Mouse (Mus musculus) thymus, postnatal 25 days (tissue): ENCODE results near the gene Jun.

Source experiments
- DNase-seq: peaks from one replicate; pipeline ENCODE4 v3.0.0; 2022

Jun gene

GRCm38 (mm10) chr4:95052025-95052899 is at the start of gene Jun:
Gene Jun, minus strand, starts transcription at chr4:95052222.
- DNase-seq = peak; percentile 99

GRCm38 (mm10) chr4:95101684-95102083 is 49.7 kb upstream of the Jun start:
- DNase-seq = no peak

DNA sequence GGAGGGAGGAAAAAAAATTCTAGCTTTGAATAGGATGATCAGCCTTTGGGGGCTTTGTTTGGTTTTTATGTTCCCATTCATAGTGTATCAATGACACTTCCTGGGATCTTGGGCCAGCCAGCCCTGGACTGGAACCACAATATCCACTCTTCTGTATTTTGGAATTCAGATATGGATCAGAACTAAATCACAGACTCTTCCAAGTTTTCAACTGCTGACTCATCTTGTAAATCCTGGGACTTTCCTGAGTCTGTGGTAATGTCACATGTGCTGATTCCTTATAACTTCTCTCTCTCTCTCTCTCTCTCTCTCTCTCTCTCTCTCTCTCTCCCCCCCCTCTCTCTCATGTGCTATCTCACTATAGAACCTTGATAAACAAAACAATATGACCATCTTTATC is 48.7 kb upstream of the Jun start:
- no peak for DNase-seq

GRCm38 (mm10) chr4:95099373-95099772 is 47.4 kb upstream of the Jun start:
- DNase-seq = no peak

GRCm38 (mm10) chr4:95098722-95099097 is 46.7 kb upstream of the Jun start:
- DNase-seq = no peak

DNA sequence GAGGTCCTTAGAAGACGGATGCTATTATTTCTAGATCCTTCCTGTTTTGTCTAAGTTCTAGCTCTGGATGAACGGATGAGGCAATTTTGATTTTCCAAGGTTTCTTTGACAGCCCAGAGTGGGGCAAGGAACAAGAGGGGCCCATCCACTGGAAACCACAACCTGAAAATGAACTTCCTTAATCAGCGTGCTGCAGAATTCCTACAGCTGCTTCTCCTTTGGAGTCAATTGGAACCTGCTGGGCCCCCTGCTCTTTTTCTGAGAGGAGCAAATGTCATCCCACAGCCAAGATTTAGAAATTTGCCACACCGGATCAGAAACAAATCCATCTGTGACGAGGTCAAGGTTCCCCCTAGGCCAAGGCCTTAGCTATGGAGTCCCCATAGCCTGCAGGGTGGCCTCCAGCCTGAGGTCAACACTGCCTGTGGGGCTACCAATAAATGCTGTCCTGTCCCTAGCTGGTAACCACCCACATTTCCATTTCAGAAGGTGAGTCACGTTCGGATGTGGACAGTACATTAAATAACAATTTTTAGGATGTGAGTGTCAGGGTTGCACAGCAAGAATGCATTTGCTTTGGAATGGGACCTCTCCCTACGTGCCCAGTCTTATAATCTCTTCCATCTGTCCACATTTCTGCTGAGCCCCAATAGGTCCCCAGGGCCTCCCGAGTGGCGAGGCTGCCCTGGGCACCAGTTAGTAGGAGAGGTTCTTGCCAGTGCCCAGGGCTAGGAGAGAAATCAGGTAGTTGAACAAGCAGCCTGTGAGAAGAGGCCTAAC is 46.1 kb upstream of the Jun start:
- DNase-seq = no peak

- DNase-seq = no peak
Observed at GRCm38 (mm10) chr4:95096731-95097130, 44.7 kb upstream of the Jun start.

GRCm38 (mm10) chr4:95095911-95096310 is 43.9 kb upstream of the Jun start:
- DNase-seq = no peak

DNA sequence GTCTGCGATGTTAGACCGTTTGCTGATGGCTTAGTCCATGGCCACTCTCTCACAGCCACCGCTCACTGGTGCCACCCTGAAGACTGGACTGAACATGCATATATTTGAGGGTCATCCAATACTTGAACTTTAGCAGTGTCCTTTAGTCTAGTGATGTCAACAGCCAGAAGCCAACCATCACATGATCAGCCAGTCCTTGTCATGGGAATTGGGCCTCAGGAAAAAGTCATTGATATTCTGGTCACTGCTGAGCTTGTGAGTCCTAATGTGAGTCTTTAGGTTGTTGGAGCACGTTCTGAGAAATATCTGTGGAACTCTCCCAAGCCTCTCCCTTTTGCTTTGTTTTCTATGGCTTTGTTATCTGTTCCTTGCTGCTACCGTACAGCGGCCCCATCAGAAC is 43.3 kb upstream of the Jun start:
- DNase-seq = no peak

DNA sequence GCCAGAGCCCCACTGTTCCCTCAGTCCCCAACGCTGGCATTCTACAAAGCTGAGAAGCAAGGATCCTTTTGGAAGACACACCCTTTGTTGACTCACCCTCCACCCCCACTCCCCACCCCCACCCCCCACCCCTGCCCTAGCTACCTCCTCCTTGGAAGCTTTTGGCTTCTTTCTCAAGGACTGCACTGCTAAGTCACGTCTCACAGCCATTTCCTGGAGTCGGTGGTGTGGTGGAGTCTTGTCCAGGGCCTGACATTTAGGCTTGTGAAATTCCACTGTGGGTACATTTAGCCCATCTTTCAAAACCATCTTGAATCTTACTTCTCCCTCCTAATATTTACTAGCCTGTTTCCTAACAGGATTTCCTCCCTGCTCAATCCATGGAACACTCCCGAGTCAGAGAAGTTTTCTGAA is 42.7 kb upstream of the Jun start:
- no peak for DNase-seq

DNA sequence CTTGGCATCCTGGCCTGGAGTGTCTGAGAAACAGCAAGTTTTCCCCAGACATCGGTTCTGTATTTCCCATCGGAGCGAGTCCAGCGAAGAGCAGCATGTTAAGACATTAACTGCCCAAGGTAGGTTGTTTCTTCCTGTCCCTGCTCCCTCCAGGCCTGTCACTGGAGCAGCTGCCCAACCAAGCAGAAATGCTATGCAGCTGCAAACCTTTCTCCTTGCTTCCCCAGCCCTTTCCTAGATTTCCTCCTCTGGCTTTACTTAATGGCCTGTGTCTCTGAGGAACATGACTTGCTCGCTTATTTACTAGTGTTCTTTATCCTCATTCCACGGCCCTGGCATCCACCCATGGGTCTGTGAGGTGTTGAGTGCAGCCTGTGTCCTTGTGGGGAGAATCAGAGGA is 41.6 kb upstream of the Jun start:
- DNase-seq = no peak

- no peak for DNase-seq
Observed at GRCm38 (mm10) chr4:95092516-95092915, 40.5 kb upstream of the Jun start.

GRCm38 (mm10) chr4:95091536-95091935 is 39.5 kb upstream of the Jun start:
- DNase-seq = no peak

DNA sequence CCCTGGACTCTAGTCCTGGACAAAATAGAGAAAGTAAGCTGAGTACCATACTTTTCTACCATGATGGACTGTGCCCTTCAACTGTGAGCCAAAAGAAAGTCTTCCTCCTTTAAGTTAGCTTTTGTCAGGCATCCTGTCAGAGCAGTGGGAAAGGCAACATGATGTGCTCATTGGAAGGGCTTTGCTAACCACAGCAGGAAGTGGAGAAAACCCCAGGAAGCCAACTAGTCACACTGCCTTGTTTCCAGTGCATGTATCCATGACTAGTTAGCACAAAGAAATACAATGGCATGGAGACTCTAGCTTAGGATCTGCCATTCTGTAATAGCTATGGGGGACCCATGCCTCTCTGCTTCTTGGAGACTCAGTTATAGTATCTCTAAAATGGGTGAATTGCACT is 37.9 kb upstream of the Jun start:
- DNase-seq = no peak

- DNase-seq = no peak
Observed at GRCm38 (mm10) chr4:95089053-95089452, 37.0 kb upstream of the Jun start.

DNA sequence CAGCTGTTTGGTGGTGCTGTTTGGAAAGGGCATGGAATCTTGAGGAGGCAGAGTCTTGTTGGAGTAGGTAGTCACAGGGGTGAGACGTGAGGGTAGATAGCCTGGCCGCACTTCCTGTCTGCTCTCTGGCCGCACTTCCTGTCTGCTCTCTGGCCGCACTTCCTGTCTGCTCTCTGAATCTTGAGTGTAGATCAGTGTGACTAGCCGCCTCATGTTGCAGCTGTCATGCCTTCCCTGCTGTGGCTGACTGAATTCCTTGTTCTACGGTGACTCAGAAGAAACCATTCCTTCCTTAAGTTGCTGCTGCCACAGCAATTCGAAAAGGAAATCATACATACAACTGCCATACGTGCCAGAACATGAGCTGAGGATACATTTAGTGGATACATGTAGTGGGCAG is 31.9 kb upstream of the Jun start:
- DNase-seq = no peak

DNA sequence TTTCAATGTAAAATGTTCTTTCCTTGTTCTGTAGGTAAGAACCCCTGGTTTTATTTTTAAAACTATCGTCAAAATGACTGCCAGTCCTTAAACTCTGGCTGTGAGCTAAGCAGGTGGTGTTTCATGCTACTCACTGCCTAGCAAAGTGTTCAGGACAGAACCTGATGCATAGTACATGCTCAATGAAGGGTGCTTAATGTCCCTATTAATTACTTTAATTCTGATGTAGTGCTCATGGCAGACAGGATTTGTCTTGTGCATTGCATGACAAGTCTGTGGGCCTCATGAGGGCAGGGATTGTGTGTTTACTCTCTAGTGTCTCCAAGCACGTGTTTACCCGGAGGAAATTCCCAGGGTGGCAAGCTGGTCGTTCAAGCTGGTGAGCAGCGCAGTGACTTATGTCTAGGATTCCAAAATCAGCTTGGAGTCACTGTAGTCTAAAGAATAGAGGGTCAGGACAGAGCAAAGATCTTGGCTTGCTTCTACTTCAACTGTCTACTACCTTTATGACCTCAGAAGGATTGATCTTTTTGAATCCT is 31.2 kb upstream of the Jun start:
- no peak for DNase-seq

- no peak for DNase-seq
Observed at GRCm38 (mm10) chr4:95082481-95083088, 30.6 kb upstream of the Jun start.

DNA sequence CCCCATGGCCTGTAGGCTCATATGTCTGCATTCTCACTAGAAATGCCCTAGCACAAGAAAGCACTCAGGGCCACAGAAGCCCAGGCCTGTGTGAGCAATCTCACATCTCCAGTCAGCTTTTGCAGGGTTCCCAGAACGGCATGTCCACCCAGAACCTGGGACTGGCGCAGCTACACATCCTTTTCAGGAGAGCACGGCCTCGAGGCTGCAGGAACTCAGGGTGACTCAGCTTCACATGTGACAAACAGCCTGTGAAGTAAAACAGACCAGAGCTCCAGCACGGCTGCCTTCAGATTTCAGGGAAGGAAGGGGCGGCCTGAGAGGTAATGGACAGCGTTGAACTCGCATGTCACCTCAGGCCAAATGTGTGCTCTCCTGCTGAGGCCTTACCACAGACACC is 29.6 kb upstream of the Jun start:
- no peak for DNase-seq

DNA sequence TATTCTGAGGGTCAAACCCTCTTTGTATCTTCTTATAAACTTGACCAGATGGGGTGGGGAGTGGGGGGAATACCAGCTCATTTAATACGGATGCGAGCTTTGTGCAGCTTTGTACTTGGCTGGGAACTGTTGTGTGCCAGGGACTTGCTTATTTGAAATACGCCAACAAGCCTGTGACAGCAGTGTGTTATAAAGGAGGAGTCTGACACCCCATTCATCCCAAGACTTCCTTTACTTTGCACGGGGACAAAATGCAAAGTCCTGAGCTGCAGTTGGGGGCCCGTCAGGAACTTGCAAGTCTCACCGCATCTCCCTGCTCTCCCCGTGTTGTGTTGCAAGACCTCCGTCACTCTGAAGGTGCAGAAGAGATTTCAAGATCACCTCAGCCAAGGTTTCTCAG is 26.6 kb upstream of the Jun start:
- DNase-seq = no peak

- DNase-seq = no peak
Observed at GRCm38 (mm10) chr4:95076279-95076678, 24.3 kb upstream of the Jun start.

GRCm38 (mm10) chr4:95075591-95076002 is 23.6 kb upstream of the Jun start:
- DNase-seq = no peak

- DNase-seq = no peak
Observed at GRCm38 (mm10) chr4:95074319-95074718, 22.3 kb upstream of the Jun start.
